ENCODE assay signal across 11 mouse cellular contexts in genomic region chr17:28467749-28468148, GRCm38 (mm10). TPM values are rescaled to one million over a fixed set of nuclear protein-coding genes. Genes with fewer than 3 reads are reported as not detected.
DNase-seq lines count a peak whose midpoint lies in the region; ATAC-seq and TF ChIP-seq lines count a peak whose summit lies in the region.
"Had no signal": no experiment of that assay in that cellular context is flagged by ENCODE, and none has a peak within 500 bp of the region (broad histone marks: within the 10 kb centered on the region; RNA-seq: fewer than 3 reads in every experiment).

No protein-coding gene starts in this region.

- H3K27ac ChIP-seq in intestine, embryonic 16.5 days (ENCODE audit: low read length) = peak overlapping the region; percentile 9; the same call in 1 of the 2 replicates
- peak overlapping the region; percentile 24 for H3K27ac ChIP-seq in stomach, embryonic 16.5 days (ENCODE audit: low read length)
- H3K27ac ChIP-seq in midbrain, embryonic 15.5 days = no peak overlapping the region
- H3K27ac ChIP-seq: embryonic facial prominence, embryonic 13.5 days; hindbrain, postnatal 0 days had no signal

- no peaks in the 10 kb centered on the region for H3K27me3 ChIP-seq in intestine, embryonic 16.5 days (replicated peaks; ENCODE audit: control insufficient read depth, insufficient read depth, low read length)
- no peaks in the 10 kb centered on the region for H3K27me3 ChIP-seq in stomach, embryonic 16.5 days (ENCODE audit: control insufficient read depth, insufficient read depth, low read length)
- no peaks in the 10 kb centered on the region for H3K27me3 ChIP-seq in midbrain, embryonic 15.5 days (replicated peaks)
- H3K27me3 ChIP-seq: embryonic facial prominence, embryonic 13.5 days had no signal

- no peak overlapping the region for H3K9ac ChIP-seq in intestine, embryonic 16.5 days (ENCODE audit: low read depth, low read length)
- peak overlapping the region; percentile 35; the same call in 1 of the 2 replicates for H3K9ac ChIP-seq in stomach, embryonic 16.5 days (ENCODE audit: low read length)
- no peak overlapping the region for H3K9ac ChIP-seq in midbrain, embryonic 15.5 days
- H3K9ac ChIP-seq: embryonic facial prominence, embryonic 13.5 days had no signal

- TF ChIP-seq CTCF in lung, adult 2 months (IDR thresholded peaks at IDR 0.05; ENCODE audit: insufficient read depth, low read length) = no peak
- no peak for TF ChIP-seq CTCF in brain, embryonic 14.5 days (IDR thresholded peaks at IDR 0.05; ENCODE audit: borderline replicate concordance, extremely low read depth, insufficient read depth, insufficient read length)

- DNase-seq in lung, adult 2 months = no peak
- no peak for DNase-seq in lung, postnatal 14 days
- peak; percentile 35 for DNase-seq in brain, embryonic 14.5 days (ENCODE audit: low read depth)
- no peak for DNase-seq in embryo, embryonic 11 days
- DNase-seq in urinary bladder, adult 18-20 months (ENCODE audit: low spot score in 2 of 2) = no peak
- DNase-seq: right cerebral cortex, postnatal 25 days had no signal

- no peak for ATAC-seq in intestine, embryonic 16.5 days
- no peak for ATAC-seq in stomach, embryonic 16.5 days (ENCODE audit: insufficient read depth, low FRiP score)
- no peak for ATAC-seq in midbrain, embryonic 15.5 days (replicated peaks)
- ATAC-seq: hindbrain, postnatal 0 days had no signal

- WGBS in lung, adult 2 months = 28% methylated on average over 11 of the region's 11 CpGs
- WGBS in intestine, embryonic 16.5 days = 42% methylated on average over 11 of the region's 11 CpGs
- WGBS in stomach, embryonic 16.5 days = 50% methylated on average over 11 of the region's 11 CpGs
- 84% methylated on average over 11 of the region's 11 CpGs for WGBS in midbrain, embryonic 15.5 days

- peaks cover 4% of the 10 kb centered on the region for H3K4me1 ChIP-seq in lung, adult 2 months (ENCODE audit: control insufficient read depth, insufficient read depth, low read length)
- peaks cover 9% of the 10 kb centered on the region; the same call in 1 of the 2 replicates for H3K4me1 ChIP-seq in intestine, embryonic 16.5 days (ENCODE audit: control insufficient read depth, insufficient read depth, low read length)
- H3K4me1 ChIP-seq in stomach, embryonic 16.5 days (ENCODE audit: control insufficient read depth, insufficient read depth, low read length) = 0 out of 2 replicates have a peak, but pooled peaks cover 6% of the 10 kb centered on the region
- peaks cover 5% of the 10 kb centered on the region; the same call in 1 of the 2 replicates for H3K4me1 ChIP-seq in midbrain, embryonic 15.5 days

- no peaks in the 10 kb centered on the region for H3K36me3 ChIP-seq in intestine, embryonic 16.5 days (ENCODE audit: control insufficient read depth, insufficient read depth, low read length)
- H3K36me3 ChIP-seq in stomach, embryonic 16.5 days (ENCODE audit: control insufficient read depth, insufficient read depth, low read length) = no peaks in the 10 kb centered on the region
- no peaks in the 10 kb centered on the region for H3K36me3 ChIP-seq in midbrain, embryonic 15.5 days (replicated peaks)
- H3K36me3 ChIP-seq: embryonic facial prominence, embryonic 13.5 days had no signal

- H3K4me3 ChIP-seq in lung, adult 2 months (replicated peaks; ENCODE audit: extremely low read depth, low read depth, low read length) = peak overlapping the region; percentile 55
- peak overlapping the region; percentile 3; the same call in 1 of the 2 replicates for H3K4me3 ChIP-seq in intestine, embryonic 16.5 days (ENCODE audit: low read length)
- H3K4me3 ChIP-seq in stomach, embryonic 16.5 days (replicated peaks; ENCODE audit: low read length) = no peak overlapping the region; the same call in 1 of the 2 replicates
- no peak overlapping the region for H3K4me3 ChIP-seq in midbrain, embryonic 15.5 days
- H3K4me3 ChIP-seq: embryonic facial prominence, embryonic 13.5 days had no signal

- peak overlapping the region; percentile 23; the same call in 1 of the 2 replicates for H3K4me2 ChIP-seq in intestine, embryonic 16.5 days (ENCODE audit: low read depth, low read length)
- H3K4me2 ChIP-seq in stomach, embryonic 16.5 days (ENCODE audit: low read depth, low read length) = peak overlapping the region; percentile 23
- H3K4me2 ChIP-seq in midbrain, embryonic 15.5 days = no peak overlapping the region
- H3K4me2 ChIP-seq: embryonic facial prominence, embryonic 13.5 days had no signal

- no peaks in the 10 kb centered on the region for H3K9me3 ChIP-seq in intestine, embryonic 16.5 days (ENCODE audit: control insufficient read depth, low read length)
- no peaks in the 10 kb centered on the region for H3K9me3 ChIP-seq in stomach, embryonic 16.5 days (replicated peaks; ENCODE audit: control insufficient read depth, low read length)
- H3K9me3 ChIP-seq in midbrain, embryonic 15.5 days = no peaks in the 10 kb centered on the region
- H3K9me3 ChIP-seq: embryonic facial prominence, embryonic 13.5 days had no signal

- TF ChIP-seq POLR2A in lung, adult 2 months (IDR thresholded peaks at IDR 0.05; ENCODE audit: borderline replicate concordance, extremely low read depth, low read depth, low read length) = no peak
- no peak for TF ChIP-seq POLR2A in brain, embryonic 14.5 days (IDR thresholded peaks at IDR 0.05; ENCODE audit: borderline replicate concordance, extremely low read depth, insufficient read depth, insufficient read length, poor library complexity, severe bottlenecking)

RNA-seq across cellular contexts. Expression of gene Fkbp5, which starts 49.6 kb away (rescaled TPM):
- polyA plus RNA-seq in lung, adult 2 months (2012; rRNA removed) = 8.8 and 14.8 TPM in 2 replicates
- 27.9 and 34.3 TPM in 2 replicates for polyA plus RNA-seq in brain, embryonic 14.5 days (2012; rRNA removed)
- 22.0 and 27.3 TPM in 2 replicates for polyA plus RNA-seq in intestine, embryonic 16.5 days (2015; fragmentation: Nextera tagmentation; extraction: Ambion mirVana)
- polyA plus RNA-seq in stomach, embryonic 16.5 days (2015; fragmentation: Nextera tagmentation; extraction: Ambion mirVana) = 25.5 and 27.1 TPM in 2 replicates
- polyA plus RNA-seq in midbrain, embryonic 15.5 days (2015; fragmentation: Nextera tagmentation; extraction: Ambion mirVana) = 37.3 and 39.8 TPM in 2 replicates

Comparison
In these comparisons a context has a peak if more than half of its experiments do, and no peak if none do; other contexts are left out.
1. H3K4me3 ChIP-seq: peak in lung, adult 2 months (single experiment) and intestine, embryonic 16.5 days (single experiment); none in stomach, embryonic 16.5 days (single experiment) and midbrain, embryonic 15.5 days (single experiment).